8 mouse cellular contexts compared by ENCODE assay signal in genomic region chr2:11535966-11536365, GRCm38 (mm10). TPM values are rescaled to one million over a fixed set of nuclear protein-coding genes. Genes with fewer than 3 reads are reported as not detected.
A peak's percentile ranks its signal among the peaks of the same experiment; 100 is the strongest.
DNase-seq lines count a peak whose midpoint lies in the region; ATAC-seq and TF ChIP-seq lines count a peak whose summit lies in the region.

No protein-coding gene starts in this region.

- no peak for ATAC-seq in embryonic facial prominence, embryonic 12.5 days (ENCODE audit: insufficient number of reproducible peaks, insufficient read depth, low FRiP score, low TSS enrichment)

- 70% methylated on average over 8 of the region's 8 CpGs for WGBS in heart, adult 2 months
- 70% methylated on average over 8 of the region's 8 CpGs for WGBS in embryonic facial prominence, embryonic 12.5 days
- WGBS in midbrain, embryonic 10.5 days = 74% methylated on average over 8 of the region's 8 CpGs

- H3K9ac ChIP-seq in heart, adult 2 months (ENCODE audit: low read depth, low read length) = no peak overlapping the region
- H3K9ac ChIP-seq in embryonic facial prominence, embryonic 12.5 days = peak overlapping the region; percentile 53; the same call in 1 of the 2 replicates

- DNase-seq in heart, adult 2 months = no peak
- DNase-seq in heart, postnatal 14 days = no peak
- DNase-seq in kidney, adult 18-20 months = peak; percentile 32
- DNase-seq in midbrain, embryonic 10.5 days (ENCODE audit: low spot score) = no peak
- DNase-seq in frontal cortex, postnatal 25 days (ENCODE audit: low spot score in 2 of 2) = no peak
- no peak for DNase-seq in gastrocnemius, postnatal 4 days (ENCODE audit: low spot score in 2 of 2)
- DNase-seq in embryo, embryonic 11 days = no peak

- no peaks in the 10 kb centered on the region for H3K36me3 ChIP-seq in heart, adult 2 months (ENCODE audit: control insufficient read depth, insufficient read depth, low read length)
- H3K36me3 ChIP-seq in embryonic facial prominence, embryonic 12.5 days = no peaks in the 10 kb centered on the region
- no peaks in the 10 kb centered on the region for H3K36me3 ChIP-seq in midbrain, embryonic 10.5 days

- peak overlapping the region; percentile 83 for H3K27ac ChIP-seq in heart, adult 2 months
- H3K27ac ChIP-seq in embryonic facial prominence, embryonic 12.5 days = no peak overlapping the region
- H3K27ac ChIP-seq in midbrain, embryonic 10.5 days (replicated peaks) = no peak overlapping the region

- TF ChIP-seq EP300 in heart, adult 2 months (IDR thresholded peaks at IDR 0.05; ENCODE audit: insufficient read depth, low read depth, low read length) = no peak

- no peak for TF ChIP-seq POLR2A in heart, adult 2 months (IDR thresholded peaks at IDR 0.05; ENCODE audit: insufficient read depth, low read depth, low read length)

- peaks cover 4% of the 10 kb centered on the region for H3K4me1 ChIP-seq in heart, adult 2 months (ENCODE audit: control insufficient read depth, insufficient read depth, low read length)
- no peaks in the 10 kb centered on the region; the same call in 1 of the 2 replicates for H3K4me1 ChIP-seq in embryonic facial prominence, embryonic 12.5 days
- H3K4me1 ChIP-seq in midbrain, embryonic 10.5 days = peaks cover 14% of the 10 kb centered on the region

- peak overlapping the region; percentile 82 for H3K4me2 ChIP-seq in embryonic facial prominence, embryonic 12.5 days (replicated peaks)

- intact Hi-C loops in heart, adult 2 months (cut with DNase I) = loop anchor here (1.0 to 5.0 kb wide), 2 partner anchors 34 to 109 kb away; no protein-coding TSS in a partner anchor
- intact Hi-C loops in heart, postnatal 14 days (cut with DNase I) = loop anchor here (1.0 kb wide), 1 partner anchor 33 kb away; no protein-coding TSS in a partner anchor

- H3K27me3 ChIP-seq in heart, adult 2 months (ENCODE audit: control insufficient read depth, insufficient read depth, low read length) = no peaks in the 10 kb centered on the region
- H3K27me3 ChIP-seq in embryonic facial prominence, embryonic 12.5 days = no peaks in the 10 kb centered on the region
- H3K27me3 ChIP-seq in midbrain, embryonic 10.5 days (ENCODE audit: low read depth, poor library complexity, severe bottlenecking) = peaks cover 18% of the 10 kb centered on the region

- no peaks in the 10 kb centered on the region for H3K9me3 ChIP-seq in embryonic facial prominence, embryonic 12.5 days
- H3K9me3 ChIP-seq in midbrain, embryonic 10.5 days (replicated peaks) = no peaks in the 10 kb centered on the region

- no peak for TF ChIP-seq CTCF in heart, adult 2 months (IDR thresholded peaks at IDR 0.05)

- no peaks in the 10 kb centered on the region for H3K79me2 ChIP-seq in heart, adult 2 months (replicated peaks; ENCODE audit: control insufficient read depth, insufficient read depth, low read length)

- H3K4me3 ChIP-seq in heart, adult 2 months = peak overlapping the region; percentile 66
- peak overlapping the region; percentile 49 for H3K4me3 ChIP-seq in embryonic facial prominence, embryonic 12.5 days
- peak overlapping the region; percentile 58 for H3K4me3 ChIP-seq in midbrain, embryonic 10.5 days

RNA-seq across cellular contexts. Expression of gene Pfkfb3, which starts 17.9 kb away (rescaled TPM):
- 10 to 100 TPM in 1 of 2 experiments, 1 to 10 TPM in 1; 9.0 to 12.1 TPM for total RNA-seq in heart, adult 2 months (2021)
- polyA plus RNA-seq in heart, adult 2 months (2012; rRNA removed) = 13.1 and 14.3 TPM in 2 replicates
- total RNA-seq in heart, postnatal 14 days (2021) = 10 to 100 TPM; 11.9 to 14.5 TPM
- polyA plus RNA-seq in embryonic facial prominence, embryonic 12.5 days (2016; fragmentation: Nextera tagmentation; extraction: Ambion mirVana) = 14.2 and 16.2 TPM in 2 replicates
- 13.3 TPM in 2 replicates for polyA plus RNA-seq in midbrain, embryonic 10.5 days (2016; fragmentation: Nextera tagmentation; extraction: Ambion mirVana)
- total RNA-seq in gastrocnemius, postnatal 4 days (2021) = 10 to 100 TPM in 1 of 2 experiments, 1 to 10 TPM in 1; 9.2 to 17.3 TPM
